Mouse (Mus musculus) heart, postnatal 0 days (tissue): ENCODE measurements at regions not wholly inside any gene's neighbourhood (a gene's known extent, or its start where the extent isn't known, plus 50 kb on each side); places are given as distances from the start of the nearest gene placed in this dataset.

ENCODE experiments used
- ATAC-seq: fragments of 200-750 bp; cut with Nextera tagmentation; 2 replicates; pipeline ENCODE4 v1.8.0; 2017; ENCODE audit warnings: low read depth, moderate number of reproducible peaks, moderate library complexity; ENCODE audit not compliant: insufficient read depth
- DNase-seq: peaks from one replicate; pipeline ENCODE4 v3.0.0-alpha.2; 2016; ENCODE audit warnings: low spot score
- H3K27ac ChIP-seq: fragments of 300-500 bp; sonication (generic); 2 replicates; pipeline ENCODE4 v1.5.1; 2014; ENCODE audit warnings: low read depth, mild to moderate bottlenecking
- H3K27me3 ChIP-seq: fragments of 300-500 bp; sonication (generic); 2 replicates; pipeline ENCODE4 v1.6.1; 2014; ENCODE audit warnings: low read length, mixed read lengths; ENCODE audit not compliant: control insufficient read depth, insufficient read depth
- H3K36me3 ChIP-seq: fragments of 300-500 bp; sonication (generic); replicated peaks from 2 replicates; pipeline ENCODE4 v1.6.1; 2014; ENCODE audit warnings: low read length, mixed read lengths; ENCODE audit not compliant: control insufficient read depth, insufficient read depth
- H3K4me1 ChIP-seq: fragments of 300-500 bp; sonication (generic); 2 replicates; pipeline ENCODE4 v1.6.1; 2014; ENCODE audit warnings: antibody characterized with exemption; ENCODE audit not compliant: control insufficient read depth, insufficient read depth
- H3K4me2 ChIP-seq: fragments of 300-500 bp; sonication (generic); 2 replicates; pipeline ENCODE4 v1.6.1; 2014; ENCODE audit warnings: low read depth, mild to moderate bottlenecking, low read length, moderate library complexity
- H3K4me3 ChIP-seq: fragments of 300-500 bp; sonication (generic); 2 replicates; pipeline ENCODE4 v1.5.1; 2014; ENCODE audit warnings: low read depth, low read length
- H3K9ac ChIP-seq: fragments of 300-500 bp; sonication (generic); replicated peaks from 2 replicates; pipeline ENCODE4 v1.6.1; 2014; ENCODE audit warnings: low read depth, low read length, mixed read lengths
- H3K9me3 ChIP-seq: fragments of 300-500 bp; sonication (generic); replicated peaks from 2 replicates; pipeline ENCODE4 v1.6.1; 2016; ENCODE audit warnings: low read length; ENCODE audit not compliant: control insufficient read depth
- CTCF ChIP-seq: IDR thresholded peaks from 2 replicates; pipeline ENCODE4 v1.5.1; 2016; ENCODE audit warnings: antibody characterized with exemption, control low read depth, low read depth
- EP300 ChIP-seq: IDR thresholded peaks from 2 replicates; pipeline ENCODE4 v1.6.1; 2016; ENCODE audit warnings: antibody characterized with exemption, low read depth
- WGBS: fragments of 180-500 bp; shearing (Covaris S2); extraction: QIAGEN DNeasy Blood & Tissue Kit; methylation state at CpG from one replicate; pipeline ENCODE4 v1.1.7; 2014; 5-methylcytosine and 5-hydroxymethylcytosine counted together

- WGBS: 73% methylated on average over 3 of the region's 3 CpGs
- Histone ChIP-seq H3K4me1 (no peaks in the 10 kb centered on the region), H3K27ac (no peak overlapping the region), H3K4me3 (no peak overlapping the region), H3K4me2 (no peak overlapping the region), H3K9me3 (0 out of 2 replicates have a peak, but pooled peaks cover 3% of the 10 kb centered on the region), H3K27me3 (no peaks in the 10 kb centered on the region), H3K9ac (no peak overlapping the region), H3K36me3 (no peaks in the 10 kb centered on the region)
- no peak for TF ChIP-seq EP300
- no peak for TF ChIP-seq CTCF
- no peak for ATAC-seq
- no peak for DNase-seq
These were observed 276.7 kb upstream of the Mms22l start for GRCm38 (mm10) chr4:24219583-24219982.

- H3K27me3 ChIP-seq: no peaks in the 10 kb centered on the region
- 62% methylated on average over 6 of the region's 6 CpGs for WGBS
- H3K4me1 ChIP-seq: no peaks in the 10 kb centered on the region
- H3K4me3 ChIP-seq: no peak overlapping the region
- H3K27ac ChIP-seq: no peak overlapping the region
- no peak overlapping the region for H3K4me2 ChIP-seq
- no peaks in the 10 kb centered on the region for H3K36me3 ChIP-seq
- TF ChIP-seq EP300 (no peak), CTCF (no peak)
- H3K9ac ChIP-seq: no peak overlapping the region
- no peak for DNase-seq
- no peak for ATAC-seq
- no peaks in the 10 kb centered on the region for H3K9me3 ChIP-seq
These were observed 251.1 kb upstream of the Mms22l start for GRCm38 (mm10) chr4:24245124-24245523.

- Histone ChIP-seq H3K9me3 (no peaks in the 10 kb centered on the region), H3K4me1 (no peaks in the 10 kb centered on the region), H3K4me2 (no peak overlapping the region), H3K36me3 (no peaks in the 10 kb centered on the region), H3K27ac (no peak overlapping the region), H3K27me3 (no peaks in the 10 kb centered on the region), H3K4me3 (no peak overlapping the region), H3K9ac (no peak overlapping the region)
- DNase-seq (no peak), ATAC-seq (no peak)
- TF ChIP-seq CTCF: no peak
- no peak for TF ChIP-seq EP300
- 70% methylated on average over 6 of the region's 6 CpGs for WGBS
These were observed 247.9 kb upstream of the Mms22l start for GRCm38 (mm10) chr4:24248142-24249054.

- H3K27ac ChIP-seq: no peak overlapping the region
- TF ChIP-seq CTCF (peak; percentile 58), EP300 (no peak)
- ATAC-seq (no peak), DNase-seq (peak; percentile 29)
- no peak overlapping the region for H3K4me2 ChIP-seq
- 32% methylated on average over 6 of the region's 6 CpGs for WGBS
- no peaks in the 10 kb centered on the region for H3K9me3 ChIP-seq
- no peaks in the 10 kb centered on the region for H3K4me1 ChIP-seq
- H3K27me3 ChIP-seq: no peaks in the 10 kb centered on the region
- no peak overlapping the region for H3K4me3 ChIP-seq
- H3K9ac ChIP-seq: no peak overlapping the region
- no peaks in the 10 kb centered on the region for H3K36me3 ChIP-seq
These were observed 246.8 kb upstream of the Mms22l start for GRCm38 (mm10) chr4:24249243-24249970.

- TF ChIP-seq EP300 (no peak), CTCF (no peak; the same call in 1 of the 2 replicates)
- no peaks in the 10 kb centered on the region for H3K36me3 ChIP-seq
- no peak overlapping the region for H3K4me2 ChIP-seq
- H3K9me3 ChIP-seq: no peaks in the 10 kb centered on the region
- WGBS: 30% methylated on average over 3 of the region's 3 CpGs
- DNase-seq: no peak
- no peaks in the 10 kb centered on the region for H3K27me3 ChIP-seq
- H3K4me1 ChIP-seq: no peaks in the 10 kb centered on the region
- H3K9ac ChIP-seq: no peak overlapping the region
- H3K4me3 ChIP-seq: no peak overlapping the region
- no peak for ATAC-seq
- no peak overlapping the region for H3K27ac ChIP-seq
These were observed 218.1 kb upstream of the Mms22l start for GRCm38 (mm10) chr4:24278154-24278553.
